Mouse (Mus musculus) limb, embryonic 14.5 days (tissue): ENCODE results near the gene Pkd1l3. TPM values are rescaled to one million over a fixed set of nuclear protein-coding genes. Genes with fewer than 3 reads are reported as not detected.

ENCODE experiments used
- ATAC-seq: fragments of 200-750 bp; cut with Nextera tagmentation; 2 replicates; pipeline ENCODE4 v1.8.0; 2017; ENCODE audit warnings: low read depth, moderate number of reproducible peaks, moderate TSS enrichment; ENCODE audit not compliant: low FRiP score
- DNase-seq: peaks from one replicate; pipeline ENCODE4 v3.0.0-alpha.2; 2015; ENCODE audit warnings: low spot score
- H3K27ac ChIP-seq: fragments of 300-500 bp; sonication (generic); replicated peaks from 2 replicates; pipeline ENCODE4 v1.5.1; 2014; ENCODE audit warnings: low read depth, mild to moderate bottlenecking, low read length, moderate library complexity, mixed read lengths
- H3K27me3 ChIP-seq: fragments of 300-500 bp; sonication (generic); 2 replicates; pipeline ENCODE4 v1.6.1; 2014; ENCODE audit warnings: low read length, mixed read lengths; ENCODE audit not compliant: control insufficient read depth, insufficient read depth
- H3K36me3 ChIP-seq: fragments of 300-500 bp; sonication (generic); 2 replicates; pipeline ENCODE4 v1.6.1; 2014; ENCODE audit warnings: mild to moderate bottlenecking, low read length, moderate library complexity, mixed read lengths; ENCODE audit not compliant: control insufficient read depth, insufficient read depth
- H3K4me1 ChIP-seq: fragments of 300-500 bp; sonication (generic); 2 replicates; pipeline ENCODE4 v1.6.1; 2014; ENCODE audit warnings: antibody characterized with exemption, low read length, mixed read lengths; ENCODE audit not compliant: control insufficient read depth, insufficient read depth
- H3K4me2 ChIP-seq: fragments of 300-500 bp; sonication (generic); replicated peaks from 2 replicates; pipeline ENCODE4 v1.6.1; 2014; ENCODE audit warnings: low read depth, mild to moderate bottlenecking, low read length, moderate library complexity; ENCODE audit not compliant: severe bottlenecking
- H3K4me3 ChIP-seq: fragments of 300-500 bp; sonication (generic); replicated peaks from 2 replicates; pipeline ENCODE4 v1.5.1; 2014; ENCODE audit warnings: low read length
- H3K9ac ChIP-seq: fragments of 300-500 bp; sonication (generic); 2 replicates; pipeline ENCODE4 v1.6.1; 2014; ENCODE audit warnings: mild to moderate bottlenecking, low read depth, low read length, moderate library complexity; ENCODE audit not compliant: severe bottlenecking
- H3K9me3 ChIP-seq: fragments of 300-500 bp; sonication (generic); 2 replicates; pipeline ENCODE4 v1.6.1; 2016; ENCODE audit warnings: low read length; ENCODE audit not compliant: control insufficient read depth
- POLR2A ChIP-seq: fragments of 200-500 bp; IDR thresholded peaks from 2 replicates; pipeline ENCODE4 v1.8.0; 2012; ENCODE audit warnings: inconsistent platforms, mild to moderate bottlenecking, moderate library complexity, borderline replicate concordance; ENCODE audit not compliant: insufficient read depth, insufficient read length; ENCODE audit errors: extremely low read depth
- WGBS: fragments of 180-500 bp; shearing (Covaris S2); extraction: QIAGEN DNeasy Blood & Tissue Kit; methylation state at CpG from one replicate; pipeline ENCODE4 v1.1.7; 2014; 5-methylcytosine and 5-hydroxymethylcytosine counted together
- polyA plus RNA-seq, 2 experiments: library from polyadenylated mRNA; depleted of rRNA in 1 of 2; stranded (reverse) in 1 of 2; unstranded in 1 of 2; fragments of >200 nt; fragmentation: Nextera tagmentation in 1 of 2; extraction: Ambion mirVana in 1 of 2; gene quantifications; 2 replicates each; pipeline versions ENCODE4 v1.2.1 to v1.2.3; 2012 to 2014

Gene Pkd1l3
- polyA plus RNA-seq, 2 experiments, result 0.24 to 0.33 TPM

DNA sequence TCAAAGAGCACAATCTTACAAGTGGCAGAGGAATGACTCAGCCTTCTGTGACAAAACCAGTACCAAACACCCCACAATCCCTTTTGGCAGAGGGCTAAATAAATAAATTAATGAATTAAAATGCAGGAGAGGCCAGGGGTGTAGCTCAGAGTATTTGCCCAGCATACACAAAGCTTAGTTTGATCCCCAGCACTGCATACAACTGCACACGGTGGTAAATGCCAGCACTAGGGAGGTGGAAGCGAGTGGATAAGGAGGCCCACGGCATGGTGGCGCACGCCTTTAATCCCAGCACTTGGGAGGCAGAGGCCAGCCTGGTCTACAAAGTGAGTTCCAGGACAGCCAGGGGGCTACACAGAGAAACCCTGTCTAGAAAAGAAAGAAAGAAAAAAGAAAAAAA lies 58.3 kb downstream of the Pkd1l3 start:
- no peak for ATAC-seq
- peaks cover 94% of the 10 kb centered on the region for H3K36me3 ChIP-seq
- 93% methylated on average over 5 of the region's 5 CpGs for WGBS

DNA sequence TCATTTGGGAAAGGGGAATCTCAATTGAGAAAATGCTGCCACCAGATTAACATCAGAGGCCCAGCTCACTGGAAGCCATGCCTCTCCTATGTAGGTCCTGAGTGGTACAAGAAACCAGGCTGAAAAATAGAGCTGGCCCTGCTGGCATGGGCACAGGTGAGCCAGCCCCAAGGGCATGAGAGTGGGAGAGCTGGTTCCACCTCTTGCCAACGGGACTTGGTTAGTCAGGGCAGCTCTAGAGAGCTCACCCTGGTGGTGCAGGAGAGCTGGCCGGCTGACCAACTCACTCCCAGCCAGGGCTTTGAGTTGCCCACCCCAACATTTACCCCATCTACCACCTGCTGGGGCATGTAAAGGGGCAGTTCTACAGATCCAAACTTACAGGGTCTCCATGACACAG lies 59.3 kb downstream of the Pkd1l3 start:
- no peak for ATAC-seq
- H3K9me3 ChIP-seq, result no peaks in the 10 kb centered on the region
- H3K4me3 ChIP-seq, result no peak overlapping the region
- no peaks in the 10 kb centered on the region for H3K27me3 ChIP-seq
- DNase-seq, result no peak
- H3K36me3 ChIP-seq, result peaks cover 98% of the 10 kb centered on the region
- 71% methylated on average over 1 of the region's 2 CpGs for WGBS
- no peaks in the 10 kb centered on the region for H3K4me1 ChIP-seq
- no peak overlapping the region for H3K9ac ChIP-seq
- no peak overlapping the region for H3K4me2 ChIP-seq
- no peak for TF ChIP-seq POLR2A
- no peak overlapping the region for H3K27ac ChIP-seq

More for the DNA sequence above, 58.3 kb downstream of the Pkd1l3 start:
- no peak for TF ChIP-seq POLR2A
- Histone ChIP-seq H3K4me3 (no peak overlapping the region), H3K9ac (no peak overlapping the region), H3K4me1 (no peaks in the 10 kb centered on the region), H3K9me3 (no peaks in the 10 kb centered on the region), H3K27ac (no peak overlapping the region), H3K27me3 (no peaks in the 10 kb centered on the region), H3K4me2 (no peak overlapping the region)
- DNase-seq, result no peak

DNA sequence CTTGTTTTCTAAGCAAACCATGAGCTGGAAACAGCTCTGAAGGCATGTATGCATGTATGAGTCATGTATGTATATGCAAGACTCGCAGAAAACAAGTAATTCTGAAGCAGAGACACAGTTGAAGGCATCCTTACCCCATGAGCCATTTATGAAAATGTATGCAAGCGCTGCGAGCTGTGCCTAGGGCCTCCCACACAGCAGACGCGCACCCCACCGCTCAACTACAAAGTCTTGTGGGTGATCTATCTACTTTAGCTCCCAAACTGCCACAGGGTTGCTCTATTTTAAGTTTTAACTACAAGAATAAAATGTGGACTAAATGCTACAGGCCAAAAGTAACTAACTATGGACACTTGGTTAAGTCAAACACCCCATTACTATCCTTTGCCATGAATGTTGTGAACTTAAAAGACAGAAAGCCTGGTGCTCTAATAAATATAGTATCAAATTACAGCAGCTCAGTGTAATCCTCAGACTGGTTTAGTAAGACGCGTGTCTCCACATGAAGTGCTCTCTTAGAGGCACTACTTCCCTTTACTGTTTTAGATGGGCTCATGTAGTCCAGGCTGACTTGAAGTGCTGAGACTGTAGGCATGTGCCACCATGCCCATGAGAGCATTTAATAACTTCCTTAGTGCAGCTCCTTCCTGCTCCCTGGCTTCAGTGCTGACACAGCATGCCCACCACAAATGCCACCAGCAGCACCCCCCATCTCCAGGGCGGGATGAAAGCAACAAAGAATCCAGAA lies 61.8 kb downstream of the Pkd1l3 start:
- WGBS, result 87% methylated on average over 9 of the region's 9 CpGs
- TF ChIP-seq POLR2A, result no peak
- Histone ChIP-seq H3K27me3 (no peaks in the 10 kb centered on the region), H3K27ac (no peak overlapping the region), H3K9me3 (no peaks in the 10 kb centered on the region), H3K9ac (no peak overlapping the region), H3K4me3 (no peak overlapping the region), H3K4me2 (no peak overlapping the region), H3K36me3 (peaks cover 96% of the 10 kb centered on the region), H3K4me1 (no peaks in the 10 kb centered on the region)
- ATAC-seq, result no peak
- no peak for DNase-seq

DNA sequence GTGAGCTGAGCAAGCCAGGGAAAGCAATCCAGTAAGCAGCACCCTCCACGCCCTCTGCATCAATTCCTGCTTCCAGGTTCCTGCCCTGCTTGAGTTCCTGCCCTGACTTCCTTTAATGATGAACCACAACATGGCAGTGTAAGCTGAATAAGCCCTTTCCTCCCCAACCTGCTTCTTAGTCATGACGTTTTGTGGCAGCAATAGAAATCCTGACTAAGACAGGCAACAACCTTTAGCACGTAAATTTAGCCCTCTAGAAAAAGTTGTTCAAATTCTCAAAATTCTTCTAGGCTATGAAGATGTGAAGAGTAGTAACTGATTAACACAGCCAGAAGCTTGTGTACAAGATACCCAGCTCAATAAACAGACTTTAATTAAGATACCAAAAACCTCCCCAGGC lies 67.2 kb downstream of the Pkd1l3 start:
- 81% methylated on average over 3 of the region's 3 CpGs for WGBS
- no peak for ATAC-seq
- no peak overlapping the region for H3K27ac ChIP-seq
- no peaks in the 10 kb centered on the region for H3K27me3 ChIP-seq
- DNase-seq, result no peak
- H3K4me3 ChIP-seq, result no peak overlapping the region
- H3K4me2 ChIP-seq, result no peak overlapping the region
- no peak for TF ChIP-seq POLR2A
- H3K9ac ChIP-seq, result no peak overlapping the region
- no peaks in the 10 kb centered on the region for H3K9me3 ChIP-seq
- H3K4me1 ChIP-seq, result no peaks in the 10 kb centered on the region
- peaks cover 62% of the 10 kb centered on the region for H3K36me3 ChIP-seq

DNA sequence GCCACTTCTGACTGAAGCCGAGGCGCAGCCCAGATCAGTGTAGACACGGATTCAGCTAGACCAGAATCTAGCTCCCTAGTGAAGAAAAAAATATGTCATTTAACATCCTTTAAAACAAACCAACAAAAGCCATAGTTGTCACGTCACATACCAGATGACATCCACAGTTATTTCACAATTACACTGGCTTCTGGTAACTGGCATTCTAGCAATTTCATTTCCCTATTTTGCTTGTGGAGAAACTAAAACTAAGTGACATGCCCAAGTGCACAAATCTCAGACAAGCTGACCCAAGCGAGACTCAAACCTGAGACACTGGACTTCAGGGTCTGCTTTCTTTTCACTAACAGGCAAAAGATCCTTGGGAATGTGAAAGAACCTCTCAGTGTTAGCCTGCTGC lies 67.8 kb downstream of the Pkd1l3 start:
- Histone ChIP-seq H3K4me3 (no peak overlapping the region), H3K27me3 (no peaks in the 10 kb centered on the region), H3K9me3 (no peaks in the 10 kb centered on the region), H3K27ac (no peak overlapping the region), H3K9ac (no peak overlapping the region), H3K4me1 (no peaks in the 10 kb centered on the region), H3K4me2 (no peak overlapping the region), H3K36me3 (peaks cover 56% of the 10 kb centered on the region)
- no peak for ATAC-seq
- no peak for DNase-seq
- TF ChIP-seq POLR2A, result no peak
- WGBS, result 96% methylated on average over 5 of the region's 5 CpGs
